Mouse (Mus musculus): ENCODE results near the gene Abcc6. TPM values are rescaled to one million over a fixed set of nuclear protein-coding genes. Genes with fewer than 3 reads are reported as not detected.

Abcc6 gene
- polyA plus RNA-seq, 1 experiment from 2014 or later = 0.11 TPM

DNA sequence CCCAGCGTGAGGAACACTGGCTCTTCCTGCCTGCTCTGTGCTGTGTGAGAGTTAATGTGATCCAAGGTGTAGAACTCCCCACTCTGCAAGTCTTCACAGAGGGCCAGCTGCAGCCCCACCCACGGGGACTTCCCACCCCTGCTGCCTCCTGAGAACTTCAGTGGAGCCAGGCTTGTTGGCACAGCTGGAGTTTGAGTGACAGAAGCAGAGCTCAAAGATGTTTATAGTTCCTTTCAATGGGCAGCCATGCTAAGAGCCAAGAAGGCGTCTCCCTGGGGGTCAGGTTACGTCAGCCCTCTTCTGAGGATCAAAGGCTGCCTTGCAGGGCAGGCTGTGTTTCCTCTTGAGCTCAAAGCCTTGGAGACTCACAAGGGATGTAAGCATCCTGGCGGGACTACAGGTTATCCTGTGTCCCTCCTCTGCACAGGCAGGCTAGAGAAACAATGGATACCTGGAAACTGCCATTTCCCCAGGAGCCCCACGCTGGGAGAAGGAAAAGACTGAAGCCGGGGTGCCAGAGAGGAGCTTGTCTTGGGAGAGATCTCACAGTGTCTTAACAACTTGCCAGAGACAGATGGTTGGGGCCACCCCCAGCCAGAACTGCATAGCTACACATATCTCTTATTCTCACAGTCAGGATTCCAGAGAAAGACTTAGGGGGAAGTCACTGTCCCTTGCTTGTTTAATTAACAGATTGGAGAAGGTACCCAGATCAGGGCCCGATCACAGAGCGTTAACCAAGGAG, 16.7 kb downstream of the Abcc6 start:
- Histone ChIP-seq H3K4me1 (ENCODE audit: control insufficient read depth, insufficient read depth, low read length) (no peaks in the 10 kb centered on the region), H3K27ac (ENCODE audit: low read length) (no peak overlapping the region), H3K27me3 (ENCODE audit: control insufficient read depth, insufficient read depth, low read length) (no peaks in the 10 kb centered on the region; the same call in 1 of the 2 replicates), H3K9ac (ENCODE audit: low read length) (no peak overlapping the region), H3K4me3 (ENCODE audit: low read length) (no peak overlapping the region), H3K4me2 (ENCODE audit: low read depth, low read length) (no peak overlapping the region), H3K9me3 (replicated peaks; ENCODE audit: control insufficient read depth, low read length) (no peaks in the 10 kb centered on the region), H3K36me3 (ENCODE audit: control insufficient read depth, insufficient read depth) (no peaks in the 10 kb centered on the region)
- ATAC-seq (replicated peaks; ENCODE audit: extremely low read depth, insufficient read depth, low FRiP score) = peak; percentile 45; the same call in 1 of the 2 replicates
- WGBS = 18% methylated on average over 9 of the region's 9 CpGs

DNA sequence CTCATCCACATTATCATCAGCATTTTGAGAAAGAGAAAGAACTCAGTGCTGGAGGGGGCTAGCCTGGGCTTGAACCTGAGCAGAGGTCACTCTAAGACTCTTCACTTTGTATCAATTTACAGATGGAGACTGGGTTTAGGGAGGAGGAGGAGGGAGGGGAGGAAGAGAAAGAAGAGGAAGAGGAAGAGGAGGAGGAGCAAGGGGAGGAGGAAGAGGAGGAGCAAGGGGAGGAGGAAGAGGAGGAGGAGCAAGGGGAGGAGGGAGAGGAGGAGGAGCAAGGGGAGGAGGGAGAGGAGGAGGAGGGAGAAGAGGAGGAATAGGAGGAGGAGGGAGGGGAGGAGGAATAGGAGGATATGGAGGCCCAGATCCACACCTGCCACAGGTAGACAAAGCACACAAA, 18.0 kb downstream of the Abcc6 start:
- no peaks in the 10 kb centered on the region; the same call in 1 of the 2 replicates for H3K27me3 ChIP-seq (ENCODE audit: control insufficient read depth, insufficient read depth, low read length)
- H3K9ac ChIP-seq (ENCODE audit: low read length) = no peak overlapping the region
- H3K4me1 ChIP-seq (ENCODE audit: control insufficient read depth, insufficient read depth, low read length) = no peaks in the 10 kb centered on the region
- H3K4me2 ChIP-seq (ENCODE audit: low read depth, low read length) = no peak overlapping the region
- no peak overlapping the region for H3K27ac ChIP-seq (ENCODE audit: low read length)
- H3K4me3 ChIP-seq (ENCODE audit: low read length) = no peak overlapping the region
- no peak for ATAC-seq (replicated peaks; ENCODE audit: extremely low read depth, insufficient read depth, low FRiP score)
- H3K9me3 ChIP-seq (replicated peaks; ENCODE audit: control insufficient read depth, low read length) = no peaks in the 10 kb centered on the region
- no peaks in the 10 kb centered on the region for H3K36me3 ChIP-seq (ENCODE audit: control insufficient read depth, insufficient read depth)

DNA sequence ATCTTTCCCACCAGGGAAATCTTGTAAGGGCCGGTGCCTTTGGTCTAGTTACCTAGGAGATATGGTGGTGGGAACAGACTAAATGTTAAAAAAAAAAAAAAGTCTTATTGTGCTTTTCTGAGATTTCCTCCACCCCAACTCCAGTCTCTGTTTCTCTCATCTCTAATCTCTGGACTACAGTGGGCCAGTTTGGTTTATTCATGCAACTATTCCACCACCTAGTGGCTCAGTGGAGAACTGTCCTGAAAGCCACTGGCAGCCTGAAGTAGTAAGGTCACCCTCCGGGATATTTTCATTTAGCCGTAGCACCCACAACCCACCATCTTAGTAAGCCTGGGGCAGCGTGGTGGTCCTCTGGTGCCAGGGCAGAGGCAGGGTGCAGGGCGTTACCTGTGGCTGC, 20.5 kb downstream of the Abcc6 start:
- Histone ChIP-seq H3K27ac (ENCODE audit: low read length) (no peak overlapping the region), H3K27me3 (ENCODE audit: control insufficient read depth, insufficient read depth, low read length) (no peaks in the 10 kb centered on the region; the same call in 1 of the 2 replicates), H3K9me3 (replicated peaks; ENCODE audit: control insufficient read depth, low read length) (no peaks in the 10 kb centered on the region), H3K4me1 (ENCODE audit: control insufficient read depth, insufficient read depth, low read length) (no peaks in the 10 kb centered on the region), H3K9ac (ENCODE audit: low read length) (no peak overlapping the region), H3K4me3 (ENCODE audit: low read length) (no peak overlapping the region), H3K4me2 (ENCODE audit: low read depth, low read length) (no peak overlapping the region), H3K36me3 (ENCODE audit: control insufficient read depth, insufficient read depth) (no peaks in the 10 kb centered on the region)
- ATAC-seq (replicated peaks; ENCODE audit: extremely low read depth, insufficient read depth, low FRiP score) = no peak
- 11% methylated on average over 5 of the region's 5 CpGs for WGBS

DNA sequence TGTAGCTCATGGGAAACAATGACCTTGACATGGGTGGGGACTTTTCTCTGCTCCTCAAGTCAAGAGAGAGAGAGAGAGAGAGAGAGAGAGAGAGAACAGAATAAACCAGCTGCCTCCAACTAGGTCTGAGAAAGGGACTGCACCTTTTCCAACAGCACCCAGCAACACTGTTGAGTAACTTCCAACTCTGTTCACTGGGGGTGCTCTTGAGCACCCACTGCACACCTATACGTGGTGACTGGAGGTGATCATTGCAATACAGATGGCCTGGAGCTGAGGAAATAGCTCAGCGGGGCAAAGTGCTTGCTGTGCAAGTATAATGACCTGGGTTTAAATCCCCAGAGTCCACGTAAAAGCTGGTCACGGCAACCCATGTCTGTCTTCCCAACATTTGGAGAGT, 27.4 kb downstream of the Abcc6 start:
- Histone ChIP-seq H3K4me3 (ENCODE audit: low read length) (no peak overlapping the region), H3K27ac (ENCODE audit: low read length) (no peak overlapping the region), H3K9me3 (replicated peaks; ENCODE audit: control insufficient read depth, low read length) (no peaks in the 10 kb centered on the region), H3K27me3 (ENCODE audit: control insufficient read depth, insufficient read depth, low read length) (no peaks in the 10 kb centered on the region), H3K4me2 (ENCODE audit: low read depth, low read length) (no peak overlapping the region), H3K9ac (ENCODE audit: low read length) (no peak overlapping the region), H3K36me3 (ENCODE audit: control insufficient read depth, insufficient read depth) (no peaks in the 10 kb centered on the region), H3K4me1 (ENCODE audit: control insufficient read depth, insufficient read depth, low read length) (no peaks in the 10 kb centered on the region)
- 54% methylated on average over 4 of the region's 4 CpGs for WGBS
- no peak for ATAC-seq (replicated peaks; ENCODE audit: extremely low read depth, insufficient read depth, low FRiP score)

DNA sequence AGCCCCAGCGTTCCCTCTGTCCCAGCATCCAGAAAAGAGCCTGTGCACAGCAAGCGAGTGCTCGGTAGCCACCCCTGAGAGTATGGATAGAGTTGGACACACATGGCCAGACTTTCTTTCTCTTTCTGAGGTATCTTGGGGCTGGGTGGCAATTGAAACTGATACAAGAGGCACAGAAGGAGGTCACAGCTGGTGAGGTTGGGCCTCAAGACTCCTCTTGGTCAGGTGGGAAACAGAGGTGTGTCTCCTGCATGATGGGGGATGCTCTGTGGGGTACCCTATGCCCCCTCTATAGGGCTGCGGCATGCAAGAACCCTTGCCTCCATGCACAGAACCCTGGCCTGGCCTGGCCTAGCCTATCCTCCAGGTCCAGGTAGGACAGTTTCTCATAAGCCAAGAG, 29.5 kb downstream of the Abcc6 start:
- no peaks in the 10 kb centered on the region for H3K36me3 ChIP-seq (ENCODE audit: control insufficient read depth, insufficient read depth)
- H3K27me3 ChIP-seq (ENCODE audit: control insufficient read depth, insufficient read depth, low read length) = no peaks in the 10 kb centered on the region
- H3K9ac ChIP-seq (ENCODE audit: low read length) = no peak overlapping the region
- H3K9me3 ChIP-seq (replicated peaks; ENCODE audit: control insufficient read depth, low read length) = no peaks in the 10 kb centered on the region
- ATAC-seq (replicated peaks; ENCODE audit: extremely low read depth, insufficient read depth, low FRiP score) = no peak
- H3K4me1 ChIP-seq (ENCODE audit: control insufficient read depth, insufficient read depth, low read length) = no peaks in the 10 kb centered on the region
- WGBS = 85% methylated on average over 4 of the region's 4 CpGs
- H3K4me3 ChIP-seq (ENCODE audit: low read length) = no peak overlapping the region
- H3K27ac ChIP-seq (ENCODE audit: low read length) = no peak overlapping the region
- H3K4me2 ChIP-seq (ENCODE audit: low read depth, low read length) = no peak overlapping the region

DNA sequence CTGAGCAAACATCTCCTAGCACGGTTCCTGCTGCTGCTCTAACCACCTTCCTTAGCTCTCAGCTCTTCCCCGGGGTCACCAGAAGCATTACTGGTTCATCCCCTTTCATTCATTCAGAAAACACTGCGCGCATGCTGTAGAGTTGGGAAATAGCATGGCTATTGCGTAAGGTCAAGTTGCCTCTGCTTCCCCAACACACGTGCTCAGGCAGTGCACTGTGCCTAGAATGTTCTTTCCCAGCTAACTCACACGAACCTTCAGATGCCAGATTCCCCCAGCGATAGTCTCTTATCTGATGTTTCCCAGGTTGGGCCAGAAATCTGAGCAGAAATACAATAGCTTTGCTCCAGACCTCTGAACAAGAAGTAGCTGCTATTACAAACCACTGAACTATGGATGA, 37.6 kb downstream of the Abcc6 start:
- no peaks in the 10 kb centered on the region for H3K4me1 ChIP-seq (ENCODE audit: control insufficient read depth, insufficient read depth, low read length)
- WGBS = 70% methylated on average over 8 of the region's 8 CpGs
- no peak for ATAC-seq (replicated peaks; ENCODE audit: extremely low read depth, insufficient read depth, low FRiP score)
- no peak overlapping the region for H3K9ac ChIP-seq (ENCODE audit: low read length)
- no peaks in the 10 kb centered on the region for H3K9me3 ChIP-seq (replicated peaks; ENCODE audit: control insufficient read depth, low read length)
- H3K4me3 ChIP-seq (ENCODE audit: low read length) = no peak overlapping the region
- no peak overlapping the region for H3K27ac ChIP-seq (ENCODE audit: low read length)
- no peaks in the 10 kb centered on the region for H3K36me3 ChIP-seq (ENCODE audit: control insufficient read depth, insufficient read depth)
- no peaks in the 10 kb centered on the region for H3K27me3 ChIP-seq (ENCODE audit: control insufficient read depth, insufficient read depth, low read length)
- no peak overlapping the region for H3K4me2 ChIP-seq (ENCODE audit: low read depth, low read length)

DNA sequence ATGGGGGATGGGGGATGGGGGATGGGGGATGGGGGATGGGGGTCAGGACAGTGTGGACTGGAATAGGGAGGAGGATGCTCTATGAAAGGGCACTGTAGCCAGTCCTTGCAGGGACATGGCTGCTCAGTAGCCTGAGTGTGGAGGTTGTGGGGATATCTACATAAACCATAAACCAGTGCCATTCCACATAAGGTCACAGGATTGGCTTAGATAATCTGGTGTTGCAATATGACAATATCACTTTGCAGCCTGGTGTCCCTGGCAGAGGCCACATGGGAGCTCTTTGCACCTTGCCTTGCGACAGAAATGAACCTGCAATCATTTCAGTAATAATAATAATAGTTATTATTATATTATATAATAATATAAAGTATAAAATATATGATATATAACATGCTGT, 41.8 kb downstream of the Abcc6 start:
- 68% methylated on average over 1 of the region's 1 CpGs for WGBS
- Histone ChIP-seq H3K27me3 (ENCODE audit: control insufficient read depth, insufficient read depth, low read length) (no peaks in the 10 kb centered on the region), H3K9ac (ENCODE audit: low read length) (no peak overlapping the region), H3K9me3 (replicated peaks; ENCODE audit: control insufficient read depth, low read length) (no peaks in the 10 kb centered on the region), H3K4me1 (ENCODE audit: control insufficient read depth, insufficient read depth, low read length) (no peaks in the 10 kb centered on the region), H3K4me2 (ENCODE audit: low read depth, low read length) (no peak overlapping the region), H3K4me3 (ENCODE audit: low read length) (no peak overlapping the region), H3K27ac (ENCODE audit: low read length) (no peak overlapping the region), H3K36me3 (ENCODE audit: control insufficient read depth, insufficient read depth) (no peaks in the 10 kb centered on the region)
- ATAC-seq (replicated peaks; ENCODE audit: extremely low read depth, insufficient read depth, low FRiP score) = no peak

DNA sequence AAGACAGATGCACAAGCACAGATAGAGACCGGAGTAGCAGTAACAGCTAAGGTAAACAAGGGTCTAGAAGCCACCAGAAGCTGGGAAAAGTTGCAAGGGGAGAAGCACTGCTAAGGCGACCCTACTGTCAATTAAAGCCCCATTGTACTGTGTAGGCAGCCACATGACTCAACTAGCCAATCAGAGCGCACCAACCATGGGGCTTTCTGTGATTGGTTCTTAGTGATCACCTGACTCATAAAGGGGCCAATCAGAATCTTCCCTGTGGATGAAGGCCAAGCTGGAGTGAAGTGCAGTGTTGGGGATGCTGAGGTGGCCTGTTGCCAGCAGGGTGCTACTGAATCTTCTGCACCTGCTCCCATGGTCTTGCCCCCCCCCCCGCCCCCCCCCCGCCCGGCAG, 43.2 kb downstream of the Abcc6 start:
- ATAC-seq (replicated peaks; ENCODE audit: extremely low read depth, insufficient read depth, low FRiP score) = no peak
- Histone ChIP-seq H3K27ac (ENCODE audit: low read length) (no peak overlapping the region), H3K4me2 (ENCODE audit: low read depth, low read length) (no peak overlapping the region), H3K9me3 (replicated peaks; ENCODE audit: control insufficient read depth, low read length) (no peaks in the 10 kb centered on the region), H3K27me3 (ENCODE audit: control insufficient read depth, insufficient read depth, low read length) (no peaks in the 10 kb centered on the region), H3K4me1 (ENCODE audit: control insufficient read depth, insufficient read depth, low read length) (no peaks in the 10 kb centered on the region), H3K9ac (ENCODE audit: low read length) (no peak overlapping the region), H3K36me3 (ENCODE audit: control insufficient read depth, insufficient read depth) (no peaks in the 10 kb centered on the region), H3K4me3 (ENCODE audit: low read length) (no peak overlapping the region)
- 70% methylated on average over 6 of the region's 6 CpGs for WGBS

DNA sequence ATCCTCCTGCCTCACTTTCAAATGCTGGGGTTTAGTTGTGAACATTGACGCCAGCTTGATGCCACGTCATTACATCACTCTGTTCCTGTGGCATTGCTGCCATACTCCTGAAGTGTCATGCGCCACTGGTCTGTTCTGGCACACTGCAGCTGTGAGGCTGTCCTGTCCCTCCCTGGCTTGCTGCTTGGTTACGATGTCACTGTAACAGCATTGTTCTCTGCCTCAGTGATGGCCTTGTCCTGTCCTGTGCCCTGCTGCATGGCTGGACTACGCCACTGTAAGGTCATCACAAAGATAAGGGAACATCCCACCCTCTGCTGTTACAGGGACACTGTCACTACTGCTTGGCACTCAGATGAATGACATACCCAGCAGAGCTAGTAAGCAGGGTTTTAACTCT, 48.5 kb downstream of the Abcc6 start:
- Histone ChIP-seq H3K4me2 (ENCODE audit: low read depth, low read length) (no peak overlapping the region), H3K27me3 (ENCODE audit: control insufficient read depth, insufficient read depth, low read length) (0 out of 2 replicates have a peak, but pooled peaks cover 2% of the 10 kb centered on the region), H3K36me3 (ENCODE audit: control insufficient read depth, insufficient read depth) (no peaks in the 10 kb centered on the region), H3K9me3 (replicated peaks; ENCODE audit: control insufficient read depth, low read length) (no peaks in the 10 kb centered on the region), H3K27ac (ENCODE audit: low read length) (no peak overlapping the region), H3K4me3 (ENCODE audit: low read length) (no peak overlapping the region), H3K9ac (ENCODE audit: low read length) (no peak overlapping the region), H3K4me1 (ENCODE audit: control insufficient read depth, insufficient read depth, low read length) (no peaks in the 10 kb centered on the region)
- ATAC-seq (replicated peaks; ENCODE audit: extremely low read depth, insufficient read depth, low FRiP score) = no peak
- WGBS = 63% methylated on average over 5 of the region's 5 CpGs
